In the genomic region with DNA sequence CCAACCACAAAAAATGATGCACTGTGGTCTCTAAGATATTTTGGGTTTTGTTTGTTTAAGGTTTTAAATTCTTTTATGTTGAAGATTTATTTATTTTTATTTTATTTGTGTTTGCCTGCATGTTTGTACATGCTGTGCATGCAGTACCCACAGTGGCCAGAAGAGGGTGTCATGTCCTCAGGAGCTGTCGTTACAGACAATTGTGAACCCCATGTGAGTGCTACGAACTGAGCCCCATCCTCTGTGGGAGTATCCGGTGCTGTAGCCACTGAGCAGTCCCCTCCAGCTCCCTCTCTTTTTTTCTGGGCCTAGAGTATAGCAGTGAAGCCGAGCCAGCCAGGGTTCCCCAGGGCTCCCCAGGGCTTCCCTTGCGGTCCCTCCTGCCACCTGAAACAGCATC, we compare ENCODE assay signal across 8 mouse cellular contexts. TPM values are rescaled to one million over a fixed set of nuclear protein-coding genes. Genes with fewer than 3 reads are reported as not detected.
A peak's percentile ranks its signal among the peaks of the same experiment; 100 is the strongest.
DNase-seq lines count a peak whose midpoint lies in the region; ATAC-seq and TF ChIP-seq lines count a peak whose summit lies in the region.

No protein-coding gene starts in this region.

- peak; percentile 77 for TF ChIP-seq CTCF in layer of hippocampus, adult 2 months (conservative IDR thresholded peaks at IDR 0.05)
- TF ChIP-seq CTCF in ES-Bruce4 (IDR thresholded peaks at IDR 0.05; ENCODE audit: low read depth, low read length), result peak; percentile 65

- H3K36me3 ChIP-seq in ES-Bruce4 (ENCODE audit: control insufficient read depth, insufficient read depth, low read length, poor library complexity, severe bottlenecking), result no peaks in the 10 kb centered on the region

- TF ChIP-seq EP300 in ES-Bruce4 (IDR thresholded peaks at IDR 0.05; ENCODE audit: insufficient read depth, low read depth, low read length), result 0 out of 2 replicates have a peak, but pooled peaks have one; percentile 21

- no peaks in the 10 kb centered on the region for H3K27me3 ChIP-seq in ES-Bruce4 (ENCODE audit: control insufficient read depth, insufficient read depth, low read length, poor library complexity, severe bottlenecking)

- no peaks in the 10 kb centered on the region for H3K4me1 ChIP-seq in ES-Bruce4 (ENCODE audit: control insufficient read depth, insufficient read depth, low read length)

- H3K9me3 ChIP-seq in ES-Bruce4 (replicated peaks; ENCODE audit: control insufficient read depth, insufficient read depth, low read length, poor library complexity, severe bottlenecking), result no peaks in the 10 kb centered on the region

- peak; percentile 82 for DNase-seq in CD4-positive, CD25-positive, alpha-beta regulatory T cell, adult 2 months (ENCODE audit: low read depth, low spot score)
- no peak for DNase-seq in layer of hippocampus, adult 2 months (ENCODE audit: low spot score in 2 of 2)
- no peak for DNase-seq in layer of hippocampus, adult 8-10 months (ENCODE audit: low spot score in 2 of 2)
- peak; percentile 46 for DNase-seq in lung, postnatal 10 days
- DNase-seq in gastrocnemius, postnatal 4 days (ENCODE audit: low spot score in 2 of 2), result no peak

- ATAC-seq in CD4-positive, CD25-positive, alpha-beta regulatory T cell, adult 4 months, result no peak
- no peak for ATAC-seq in monocyte, adult 5-6 weeks (replicated peaks; ENCODE audit: insufficient number of reproducible peaks, low FRiP score, low TSS enrichment, poor library complexity, severe bottlenecking)

- TF ChIP-seq POLR2A in ES-Bruce4 (IDR thresholded peaks at IDR 0.05; ENCODE audit: insufficient read depth, low read length), result no peak

- no peak overlapping the region for H3K27ac ChIP-seq in layer of hippocampus, adult 2 months
- no peak overlapping the region for H3K27ac ChIP-seq in ES-Bruce4 (ENCODE audit: insufficient read depth, low read length)

- H3K9ac ChIP-seq in ES-Bruce4 (ENCODE audit: low read depth, poor library complexity, severe bottlenecking), result no peak overlapping the region

- H3K4me3 ChIP-seq in layer of hippocampus, adult 2 months, result no peak overlapping the region
- H3K4me3 ChIP-seq in ES-Bruce4 (ENCODE audit: low read depth, low read length), result no peak overlapping the region

RNA-seq across cellular contexts. Expression of a gene that starts 6.1 kb away (rescaled TPM):
- polyA plus RNA-seq in CD4-positive, CD25-positive, alpha-beta regulatory T cell, adult 4 months (2017; shearing (Covaris generic)), result 100 to 1,000 TPM; 103 to 139 TPM
- total RNA-seq in layer of hippocampus, adult 2 months (2021), result 100 to 1,000 TPM; 702 to 736 TPM
- total RNA-seq in layer of hippocampus, adult 8-10 months (2022), result 100 to 1,000 TPM; 659 to 695 (median 670) TPM
- 148 and 152 TPM in 2 replicates for polyA plus RNA-seq in ES-Bruce4 (2011; ENCODE audit: insufficient read depth, insufficient read length, low read depth, missing spikeins)
- 129 to 254 TPM (median 141 TPM) in 3 replicates for total RNA-seq in monocyte, adult 5-6 weeks (2017)
- 100 to 1,000 TPM; 537 to 620 TPM for total RNA-seq in gastrocnemius, postnatal 4 days (2021)

RNA-seq across cellular contexts. Expression of a gene that starts 8.2 kb away (rescaled TPM):
- 10 to 100 TPM; 28.5 to 42.5 TPM for polyA plus RNA-seq in CD4-positive, CD25-positive, alpha-beta regulatory T cell, adult 4 months (2017; shearing (Covaris generic))
- total RNA-seq in layer of hippocampus, adult 2 months (2021), result 100 to 1,000 TPM; 118 to 123 TPM
- 100 to 1,000 TPM; 106 to 120 (median 114) TPM for total RNA-seq in layer of hippocampus, adult 8-10 months (2022)
- 32.0 and 35.3 TPM in 2 replicates for polyA plus RNA-seq in ES-Bruce4 (2011; ENCODE audit: insufficient read depth, insufficient read length, low read depth, missing spikeins)
- total RNA-seq in monocyte, adult 5-6 weeks (2017), result 2.2 to 17.5 TPM (median 15.1 TPM) in 3 replicates
- total RNA-seq in gastrocnemius, postnatal 4 days (2021), result 10 to 100 TPM; 56.8 to 59.5 TPM

RNA-seq across cellular contexts. Expression of a gene that starts 21.1 kb away (rescaled TPM):
- polyA plus RNA-seq in CD4-positive, CD25-positive, alpha-beta regulatory T cell, adult 4 months (2017; shearing (Covaris generic)), result under 1 TPM in 1 of 2 experiments, not detected in 1; 0.78 TPM
- 10 to 100 TPM; 34.0 to 46.8 TPM for total RNA-seq in layer of hippocampus, adult 2 months (2021)
- total RNA-seq in layer of hippocampus, adult 8-10 months (2022), result 10 to 100 TPM; 34.5 to 59.9 (median 38.5) TPM
- polyA plus RNA-seq in ES-Bruce4 (2011; ENCODE audit: insufficient read depth, insufficient read length, low read depth, missing spikeins), result 3.1 and 3.8 TPM in 2 replicates
- total RNA-seq in monocyte, adult 5-6 weeks (2017), result 2.0 to 3.2 TPM (median 2.7 TPM) in 3 replicates
- 10 to 100 TPM in 1 of 2 experiments, 1 to 10 TPM in 1; 7.8 to 10.5 TPM for total RNA-seq in gastrocnemius, postnatal 4 days (2021)

RNA-seq across cellular contexts. Expression of a gene that starts 29.2 kb away (rescaled TPM):
- 10 to 100 TPM; 28.5 to 31.9 TPM for polyA plus RNA-seq in CD4-positive, CD25-positive, alpha-beta regulatory T cell, adult 4 months (2017; shearing (Covaris generic))
- total RNA-seq in layer of hippocampus, adult 2 months (2021), result 1 to 10 TPM; 1.9 to 2.5 TPM
- 1 to 10 TPM; 2.5 to 9.7 (median 5.7) TPM for total RNA-seq in layer of hippocampus, adult 8-10 months (2022)
- polyA plus RNA-seq in ES-Bruce4 (2011; ENCODE audit: insufficient read depth, insufficient read length, low read depth, missing spikeins), result 11.2 and 11.6 TPM in 2 replicates
- 20.3 to 41.0 TPM (median 29.4 TPM) in 3 replicates for total RNA-seq in monocyte, adult 5-6 weeks (2017)
- 1 to 10 TPM; 1.1 to 1.8 TPM for total RNA-seq in gastrocnemius, postnatal 4 days (2021)

RNA-seq across cellular contexts. Expression of a gene that starts 47.6 kb away (rescaled TPM):
- 1 to 10 TPM in 1 of 2 experiments, not detected in 1; 2.8 TPM for polyA plus RNA-seq in CD4-positive, CD25-positive, alpha-beta regulatory T cell, adult 4 months (2017; shearing (Covaris generic))
- total RNA-seq in layer of hippocampus, adult 2 months (2021), result 1 to 10 TPM; 4.1 to 5.0 TPM
- 1 to 10 TPM; 5.0 to 7.3 (median 5.9) TPM for total RNA-seq in layer of hippocampus, adult 8-10 months (2022)
- 15.0 and 18.5 TPM in 2 replicates for polyA plus RNA-seq in ES-Bruce4 (2011; ENCODE audit: insufficient read depth, insufficient read length, low read depth, missing spikeins)
- total RNA-seq in monocyte, adult 5-6 weeks (2017), result not detected in 3 replicates
- total RNA-seq in gastrocnemius, postnatal 4 days (2021), result 1 to 10 TPM; 5.2 to 6.6 TPM

Comparison
In these comparisons a context has a peak if more than half of its experiments do, and no peak if none do; other contexts are left out.
1. DNase-seq: peak in CD4-positive, CD25-positive, alpha-beta regulatory T cell, adult 2 months (single experiment) and lung, postnatal 10 days (single experiment); none in layer of hippocampus, adult 2 months (0 of 2), layer of hippocampus, adult 8-10 months (0 of 2) and gastrocnemius, postnatal 4 days (0 of 2).